Mouse (Mus musculus) megakaryocyte-erythroid progenitor cell, adult 5-6 weeks (primary cell): Measurements from ENCODE around the gene Tenm4. TPM values are rescaled to one million over a fixed set of nuclear protein-coding genes. Genes with fewer than 3 reads are reported as not detected.
A peak's percentile ranks its signal among the peaks of the same experiment; 100 is the strongest.

ENCODE experiments used
- ATAC-seq: replicated peaks from 2 replicates; pipeline ENCODE4 v1.8.0; 2016; ENCODE audit warnings: mild to moderate bottlenecking, inconsistent platforms; ENCODE audit not compliant: severe bottlenecking, poor library complexity, low FRiP score, low TSS enrichment
- total RNA-seq, 2 experiments: library from RNA; stranded (forward) in 1 of 2; stranded (reverse) in 1 of 2; fragments of 200-1000, 215-1000 nt in 1 of 2; fragments of >200 nt in 1 of 2; fragmentation: Nextera tagmentation in 1 of 2; gene quantifications; 2 replicates each; pipeline ENCODE4 v1.2.3; 2014 to 2017

Tenm4 gene
- total RNA-seq, 2 experiments from 2014 or later, result 0.14 TPM; not detected in 1

DNA sequence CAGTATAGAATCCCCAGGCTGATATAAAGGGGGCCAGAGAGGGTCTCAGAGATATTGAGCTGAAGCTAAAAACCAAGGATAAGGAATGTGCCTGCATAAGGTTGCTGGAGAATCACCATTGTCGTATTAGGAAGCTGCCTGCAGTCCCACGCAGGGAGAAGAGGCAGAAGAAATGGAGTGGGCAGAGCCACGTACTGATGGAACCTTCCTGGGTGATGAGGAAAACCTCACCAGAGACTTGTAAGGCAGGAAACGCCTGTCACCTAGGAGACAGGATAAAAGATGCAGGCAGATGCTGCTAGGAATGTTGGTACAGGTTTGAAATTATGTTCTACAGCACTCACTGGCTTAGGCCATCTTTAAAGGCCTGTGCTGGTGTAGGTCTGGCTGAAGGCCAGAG is 329.8 kb downstream of the Tenm4 start:
- no peak for ATAC-seq

DNA sequence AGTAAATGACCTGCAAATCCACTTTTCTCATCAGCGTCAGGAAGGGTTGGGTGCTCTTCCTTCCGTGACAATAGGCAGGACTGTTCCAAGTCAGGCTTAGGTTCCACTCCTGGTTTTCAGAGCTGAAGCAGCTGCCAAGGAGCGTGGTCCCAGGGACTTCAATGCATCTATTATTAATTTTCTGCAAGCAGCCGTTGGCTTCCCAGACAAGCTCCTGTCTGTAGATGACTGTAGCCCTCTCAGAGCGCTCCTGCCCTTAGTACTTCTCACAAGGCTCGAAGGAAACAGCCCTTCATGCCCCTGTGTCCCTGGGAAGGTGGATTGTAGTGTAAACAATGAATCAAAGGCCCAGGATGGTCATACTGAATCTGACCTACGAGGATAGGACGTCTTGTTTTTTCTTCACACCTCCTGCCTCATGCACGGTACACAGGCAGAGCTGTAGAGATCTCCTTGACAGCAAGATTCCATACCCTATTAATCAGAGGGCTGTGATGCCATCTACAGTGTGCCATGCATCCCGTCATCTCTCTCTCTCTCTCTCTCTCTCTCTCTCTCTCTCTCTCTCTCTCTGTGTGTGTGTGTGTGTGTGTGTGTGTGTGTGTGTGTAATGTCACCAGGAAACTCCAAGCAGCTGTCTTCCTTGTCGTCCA is 331.4 kb downstream of the Tenm4 start:
- ATAC-seq, result no peak

DNA sequence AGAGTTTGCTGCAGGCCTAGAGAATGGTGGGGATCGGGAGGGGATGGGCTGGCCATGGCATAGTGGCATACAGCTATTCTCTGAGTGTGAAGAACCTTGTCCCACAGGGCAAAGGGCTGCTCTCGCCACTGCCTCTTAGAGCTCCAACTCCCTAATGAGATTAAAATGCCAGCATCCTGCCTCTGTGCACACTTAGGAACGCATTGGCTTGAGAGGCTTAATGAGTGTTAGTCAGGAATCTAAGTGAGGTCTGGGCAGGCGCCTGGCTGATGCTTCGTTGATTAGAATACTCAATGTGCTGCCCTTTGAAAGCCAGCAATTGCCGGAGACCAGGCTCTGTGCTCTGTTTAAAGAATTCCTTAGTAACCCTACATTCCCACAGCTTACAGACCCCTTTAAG is 334.5 kb downstream of the Tenm4 start:
- ATAC-seq, result no peak

DNA sequence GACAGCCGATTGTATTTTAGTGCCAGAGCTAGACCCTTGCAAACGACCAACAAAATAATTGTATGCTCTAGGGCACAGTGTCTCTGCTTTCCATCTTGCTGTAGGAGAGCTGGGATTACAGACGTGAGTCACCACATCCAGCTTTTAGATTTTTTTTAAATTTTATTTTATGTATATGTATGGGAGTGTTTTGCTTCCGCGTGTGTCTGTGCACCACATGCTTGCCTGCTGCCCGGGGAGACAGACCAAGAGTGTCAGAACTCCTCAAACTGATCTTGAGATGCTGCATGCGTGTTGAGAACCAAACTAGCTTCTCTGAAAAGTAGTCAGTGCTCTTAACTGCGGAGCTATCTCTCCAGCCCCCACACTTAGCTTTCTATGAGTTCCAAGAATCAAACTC is 336.0 kb downstream of the Tenm4 start:
- no peak for ATAC-seq

DNA sequence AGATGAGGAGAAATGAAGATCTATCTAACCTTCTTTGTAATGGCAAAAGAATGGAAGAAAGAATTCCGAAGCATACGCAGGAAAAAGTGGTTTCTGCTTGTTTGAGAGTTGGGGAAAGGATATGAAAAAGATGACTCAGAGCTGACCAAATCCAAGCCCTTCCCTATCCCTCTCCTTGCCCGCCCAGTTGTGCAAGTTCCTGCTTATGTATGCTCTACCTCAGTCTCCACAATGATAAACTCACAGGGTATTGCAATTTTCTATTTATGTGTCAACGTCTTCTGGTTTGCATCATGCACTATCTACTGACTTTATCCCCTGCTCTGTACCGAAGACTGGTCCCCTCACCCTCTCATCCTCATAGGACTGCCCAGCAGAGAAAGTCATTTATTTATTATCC is 339.4 kb downstream of the Tenm4 start:
- ATAC-seq, result no peak

DNA sequence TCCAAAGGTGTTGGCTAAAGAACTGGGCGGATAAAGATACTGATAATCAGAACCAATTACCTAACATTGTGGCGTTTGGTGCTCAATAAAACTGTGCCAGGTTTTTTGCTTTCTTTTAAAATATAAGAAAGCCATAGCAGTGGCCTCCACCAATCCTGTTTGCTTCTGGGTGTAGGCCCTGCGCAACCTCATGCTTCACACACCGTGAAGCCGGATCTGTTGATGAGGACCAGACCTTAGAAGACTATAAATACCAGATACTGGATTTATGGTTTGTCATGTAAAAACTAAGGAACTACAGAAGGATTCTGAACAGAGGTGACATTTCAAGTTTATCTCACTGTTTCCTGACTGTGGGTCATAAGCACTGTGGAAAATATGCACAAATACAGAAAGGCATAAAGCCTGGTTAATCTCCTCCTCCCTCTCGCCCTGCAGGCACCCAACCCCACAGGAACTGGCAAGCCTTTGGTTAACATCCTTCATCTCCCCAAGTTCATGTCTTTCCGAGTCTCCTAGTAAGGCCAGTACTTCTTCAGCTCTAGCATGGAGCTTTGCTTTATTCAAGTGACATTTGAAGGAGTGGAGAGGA is 340.1 kb downstream of the Tenm4 start:
- no peak for ATAC-seq

DNA sequence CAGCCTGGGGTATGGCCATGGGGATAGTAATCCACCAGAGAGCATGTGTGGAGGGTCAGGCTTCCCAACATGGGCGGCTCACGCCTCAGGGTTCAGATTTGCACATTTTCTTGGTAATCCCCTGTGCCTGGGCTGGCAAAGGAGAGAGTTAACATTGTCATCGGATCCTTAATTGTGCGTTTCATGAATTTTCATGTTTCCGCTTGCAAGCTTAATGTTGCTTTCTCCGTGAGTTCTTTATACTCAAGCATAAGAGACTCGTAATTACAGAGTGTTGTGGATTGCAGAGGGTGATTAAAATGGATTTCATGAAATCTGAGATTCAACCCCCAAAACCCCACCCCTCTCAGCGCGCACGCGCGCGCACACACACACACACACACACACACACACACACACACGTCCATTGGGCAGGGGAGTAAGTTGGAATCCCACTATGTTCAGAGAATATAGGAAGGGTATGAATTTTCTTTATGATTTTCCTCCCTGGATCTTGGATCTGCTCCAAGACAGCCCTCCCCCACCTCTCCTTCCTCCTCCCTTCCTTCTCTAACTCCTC is 341.0 kb downstream of the Tenm4 start:
- no peak for ATAC-seq

DNA sequence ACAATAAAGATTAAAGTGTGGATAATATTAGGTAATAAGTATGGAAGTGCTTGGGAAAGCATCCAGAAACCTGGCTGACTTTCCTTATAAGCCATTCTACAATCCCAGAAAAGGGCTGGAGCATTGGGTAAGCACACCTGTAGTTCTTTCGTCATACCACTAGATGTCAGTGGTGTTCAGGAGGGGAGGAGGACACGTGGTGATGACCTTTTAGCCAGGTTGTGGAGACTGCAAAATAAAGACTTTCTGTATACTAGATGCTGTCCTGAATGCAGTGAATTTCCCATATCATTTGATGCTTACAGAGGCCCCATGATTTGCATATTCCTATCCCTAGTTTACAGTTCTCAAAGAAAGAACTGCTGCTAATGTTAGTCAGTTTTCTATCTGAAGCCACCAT is 348.2 kb downstream of the Tenm4 start:
- ATAC-seq, result peak; percentile 71

DNA sequence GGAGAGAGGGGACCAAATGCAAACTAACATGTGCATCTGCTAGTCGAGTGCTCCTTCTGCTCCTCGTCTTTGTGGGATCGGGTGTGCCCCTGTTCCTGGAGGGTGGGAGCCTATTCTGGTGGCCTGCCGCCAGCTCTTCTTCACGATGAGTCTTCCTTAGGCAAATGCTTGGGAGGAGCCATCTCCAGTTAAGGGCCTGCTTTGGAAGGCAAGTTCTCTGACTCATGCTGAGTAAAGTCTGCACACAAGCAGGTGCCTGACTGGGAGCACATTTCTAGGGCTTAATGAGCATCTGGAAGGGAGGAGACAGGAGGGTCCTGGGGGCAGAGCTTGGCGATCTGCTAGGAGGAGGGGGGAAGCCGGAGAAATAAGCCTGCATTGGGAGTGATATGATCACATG is 350.9 kb downstream of the Tenm4 start:
- ATAC-seq, result no peak

DNA sequence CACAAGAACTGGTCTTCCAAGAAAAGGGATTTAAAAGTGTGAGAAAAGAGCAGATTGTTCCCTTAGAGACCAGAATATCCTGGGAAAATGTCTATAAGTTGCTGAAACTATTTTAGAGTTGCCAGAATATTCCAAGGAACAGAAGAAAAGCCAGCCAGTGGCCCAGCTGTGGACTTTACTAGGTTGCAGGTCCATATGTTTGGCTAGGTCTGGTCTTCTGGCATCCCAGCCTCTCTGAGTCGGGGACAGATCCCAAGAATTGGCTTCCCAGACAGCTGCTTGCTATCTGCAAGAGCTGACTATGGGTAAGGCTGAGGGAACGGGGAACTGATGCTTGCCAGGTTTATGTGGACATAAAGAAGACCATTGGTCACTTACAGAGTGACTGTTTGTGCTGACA is 352.6 kb downstream of the Tenm4 start:
- no peak for ATAC-seq

DNA sequence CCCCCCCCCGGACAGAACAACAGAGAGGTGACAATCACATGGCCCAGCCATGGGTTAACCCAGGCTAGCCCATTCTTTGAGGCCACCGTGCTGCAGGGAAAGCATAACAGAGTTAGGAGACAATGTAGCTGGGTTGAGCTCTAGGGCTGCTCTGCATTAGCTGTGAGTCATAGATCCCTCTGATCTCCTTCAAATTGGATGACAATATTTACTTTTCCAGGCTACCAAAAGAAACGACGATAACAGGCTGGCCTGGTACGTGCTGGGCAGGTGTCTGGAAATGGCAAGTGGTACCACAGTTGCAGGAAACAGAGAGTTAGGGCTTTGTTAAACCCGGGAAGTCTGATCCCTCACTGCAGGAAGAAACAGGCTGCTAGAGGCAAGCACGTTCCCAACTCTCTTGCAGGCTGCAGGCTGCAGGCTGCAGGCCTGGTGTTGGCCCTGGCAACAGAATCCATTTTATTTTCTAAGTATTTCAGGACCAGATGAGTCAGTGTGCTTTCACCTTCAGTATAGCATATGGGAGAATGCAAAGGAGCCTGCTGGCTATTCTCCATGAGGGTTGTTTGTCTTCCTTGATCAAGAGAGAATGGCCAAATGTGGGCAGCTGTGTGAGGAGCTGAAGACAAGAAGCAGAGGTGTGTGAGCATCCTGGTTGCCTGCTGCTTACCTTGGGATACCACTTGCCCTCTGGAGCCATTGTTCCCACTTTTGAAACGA is 353.6 kb downstream of the Tenm4 start:
- ATAC-seq, result no peak

DNA sequence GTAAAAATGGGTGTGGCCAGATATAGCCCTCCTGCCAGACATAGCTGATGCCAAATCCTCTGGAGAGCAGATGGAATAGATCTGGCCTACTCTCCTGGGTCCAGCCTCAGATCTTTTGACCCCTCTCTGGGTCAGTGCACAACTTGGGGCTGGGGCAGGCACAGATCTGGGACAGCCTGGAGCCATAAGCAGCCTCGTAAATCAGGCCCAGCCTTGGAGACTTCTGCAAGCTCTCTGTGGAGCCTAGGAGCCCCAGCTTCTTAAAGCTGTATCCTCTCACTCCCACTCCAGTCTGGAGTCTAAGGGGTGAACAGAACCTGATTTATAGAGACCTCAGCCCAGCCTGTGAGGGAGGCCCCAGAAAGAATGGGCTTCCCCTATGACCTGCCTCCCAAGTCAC is 354.3 kb downstream of the Tenm4 start:
- no peak for ATAC-seq

DNA sequence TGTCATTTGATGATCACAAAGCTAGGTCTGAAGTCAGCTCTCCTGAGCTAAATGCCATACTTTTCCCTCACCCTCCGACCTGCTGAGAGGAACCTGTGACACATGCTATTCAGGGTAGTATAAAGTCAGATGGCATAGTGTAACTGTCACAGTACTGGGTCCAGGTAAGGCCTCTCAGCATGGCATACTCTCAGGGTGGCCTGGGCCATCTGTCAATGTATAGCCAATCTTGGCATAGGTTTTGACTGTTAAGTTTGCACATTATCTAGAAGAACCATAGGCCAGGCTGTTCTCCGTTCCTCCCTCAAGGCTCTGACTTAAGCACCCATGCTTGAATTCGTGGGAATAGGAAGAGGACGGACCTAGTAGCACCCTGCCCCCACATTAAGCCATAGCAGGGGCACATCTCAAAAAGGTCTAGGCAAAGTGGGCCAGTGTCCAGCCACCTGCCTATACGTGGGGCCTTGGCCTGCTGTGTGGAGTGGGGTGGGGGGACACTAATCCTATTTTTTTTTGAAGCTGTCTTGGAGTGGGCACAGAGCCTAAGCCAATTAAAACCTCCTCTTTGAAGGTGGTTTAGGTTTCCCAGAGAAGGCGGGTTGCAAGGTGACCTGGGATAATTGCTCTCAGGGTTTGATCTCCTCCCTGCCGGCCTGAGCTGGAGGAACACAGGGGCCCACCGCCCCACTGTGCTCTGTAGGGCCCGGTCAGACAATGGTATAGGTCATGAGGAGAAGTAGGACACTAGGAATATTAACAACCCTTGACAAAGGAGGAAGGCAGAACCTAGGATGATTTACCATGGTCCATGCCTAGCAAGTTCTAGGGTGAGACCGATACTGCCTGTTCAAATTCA is 359.8 kb downstream of the Tenm4 start:
- ATAC-seq, result no peak

DNA sequence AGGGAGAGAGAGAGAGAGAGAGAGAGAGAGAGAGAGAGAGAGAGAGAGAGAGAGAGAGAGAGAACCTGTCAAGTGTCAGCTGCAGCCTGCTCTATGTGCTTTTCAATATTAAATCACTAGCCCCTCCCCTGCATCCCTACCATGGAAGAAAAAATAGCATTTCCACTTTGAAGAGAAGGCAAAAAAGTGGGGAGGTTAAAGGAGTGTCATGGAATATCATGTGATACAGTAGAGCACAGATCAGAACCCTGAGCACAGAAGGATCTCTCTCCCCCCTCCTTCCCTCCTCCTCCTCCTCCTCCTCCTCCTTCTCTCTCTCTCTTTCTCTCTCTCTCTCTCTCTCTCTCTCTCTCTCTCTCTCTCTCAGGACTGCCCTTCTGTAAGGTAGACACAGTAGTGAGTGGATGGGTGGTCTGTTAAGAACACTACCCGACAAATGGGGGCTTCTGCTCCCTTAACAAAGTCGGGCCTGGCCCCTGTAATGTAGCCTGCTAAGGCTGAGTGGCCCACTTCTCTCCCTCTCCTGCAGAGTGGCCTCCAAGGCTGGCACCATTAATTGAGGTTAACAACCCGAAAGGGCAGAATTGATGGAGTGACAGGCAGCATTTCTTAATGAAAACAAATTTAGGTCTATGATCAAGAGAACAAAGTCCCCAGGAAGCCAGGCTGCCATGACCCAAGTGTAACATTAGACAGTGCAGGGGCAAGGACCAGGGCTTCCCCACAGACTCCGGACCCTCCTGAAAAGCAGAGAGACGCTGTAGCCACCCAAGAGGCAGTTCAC is 361.1 kb downstream of the Tenm4 start:
- no peak for ATAC-seq

DNA sequence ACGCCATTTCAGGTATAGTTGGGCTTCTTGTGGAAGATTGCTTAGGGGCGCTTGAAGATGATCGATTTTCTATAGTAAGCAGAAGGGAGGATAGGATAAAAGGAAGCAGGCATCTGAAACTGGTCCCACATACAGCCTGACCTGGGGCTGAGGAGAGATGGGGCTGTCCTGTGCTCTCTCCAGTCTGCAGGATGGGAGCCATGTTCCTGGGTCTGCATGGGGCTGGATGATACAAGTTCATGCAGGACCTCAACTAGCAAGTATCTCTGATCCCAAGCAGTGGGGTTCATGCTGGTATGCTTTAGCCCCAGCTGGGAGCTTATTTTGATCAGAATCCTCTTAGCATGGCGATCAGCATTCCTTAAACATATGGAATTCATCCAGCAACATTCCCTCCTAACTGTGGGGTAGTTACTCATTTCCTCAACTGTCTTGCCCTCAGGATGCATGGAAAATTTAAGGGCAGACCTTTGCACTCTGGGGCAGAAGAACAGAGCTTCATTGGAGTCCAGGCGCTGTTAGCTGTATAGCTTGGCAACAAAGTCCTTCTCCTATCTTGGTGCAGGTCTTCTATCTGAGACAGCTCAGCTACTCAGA is 361.9 kb downstream of the Tenm4 start:
- no peak for ATAC-seq

DNA sequence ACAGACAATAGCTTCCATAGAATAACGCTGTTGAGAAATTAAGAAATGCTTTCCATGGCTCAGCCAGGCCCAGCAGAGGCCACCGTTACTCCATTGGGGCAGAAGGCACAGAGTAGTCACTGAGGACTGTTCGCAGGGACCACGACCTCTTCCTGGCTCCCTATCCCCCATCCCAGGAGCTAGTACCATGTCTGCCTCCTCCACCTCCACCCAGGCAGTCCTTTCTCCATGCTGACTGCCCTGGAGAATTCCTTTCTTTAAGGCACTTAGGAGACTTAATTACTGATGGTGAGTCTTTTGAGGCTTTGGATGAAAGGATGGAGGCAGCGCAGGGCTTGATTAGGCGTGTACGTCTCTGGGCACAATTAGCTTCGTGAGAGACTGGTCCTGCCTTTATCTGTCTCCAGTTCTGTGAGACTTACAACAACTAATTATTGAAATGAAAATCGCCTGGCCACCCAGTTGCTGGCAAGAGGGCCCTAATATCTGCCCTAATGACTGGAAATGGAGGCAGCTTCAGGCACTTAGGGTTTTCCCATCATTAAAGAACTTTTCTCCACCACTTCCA is 365.4 kb downstream of the Tenm4 start:
- ATAC-seq, result no peak

DNA sequence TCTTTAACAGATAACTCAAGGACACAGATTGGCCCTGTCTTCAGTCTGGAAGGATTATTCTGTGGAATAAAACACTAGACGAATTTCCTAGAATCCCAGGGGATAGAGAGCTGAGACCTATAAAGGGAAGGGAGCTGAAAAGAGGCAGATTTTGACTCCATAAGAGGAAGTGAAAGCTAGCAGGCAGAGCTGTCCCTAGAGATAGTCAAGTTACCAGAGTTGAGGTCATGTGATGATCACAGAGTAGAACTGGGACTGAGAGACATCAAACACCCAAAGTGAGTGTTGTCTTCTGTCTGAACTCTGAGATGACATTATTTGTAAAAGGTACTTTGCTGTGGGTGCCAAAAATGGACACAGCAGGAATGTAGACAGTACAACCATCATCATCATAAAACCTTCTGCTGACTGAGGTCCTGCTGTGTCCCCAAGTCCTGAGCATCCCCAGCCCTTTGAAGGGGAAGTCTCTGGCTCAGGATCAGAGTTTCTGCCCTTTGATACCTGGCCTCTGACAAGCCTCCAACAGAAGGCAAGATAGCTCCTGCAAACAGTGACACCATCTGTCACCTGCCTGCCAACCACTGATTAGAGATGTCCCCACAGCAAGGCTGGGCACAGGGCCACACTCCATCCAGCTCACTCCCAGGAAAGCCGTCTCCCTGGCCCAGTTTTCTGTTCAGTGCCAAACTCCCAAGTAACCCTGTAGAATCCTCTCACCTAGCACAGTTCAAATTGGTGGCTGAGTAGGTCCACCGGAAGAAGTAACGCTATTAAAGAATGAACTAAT is 368.4 kb downstream of the Tenm4 start:
- no peak for ATAC-seq
